Mouse (Mus musculus): ENCODE data around the gene N4bp2l1. TPM values are rescaled to one million over a fixed set of nuclear protein-coding genes. Genes with fewer than 3 reads are reported as not detected.

Gene N4bp2l1
- polyA plus RNA-seq, 1 experiment from 2014 or later = 3.9 TPM

- Histone ChIP-seq H3K36me3 (ENCODE audit: control insufficient read depth, insufficient read depth, low read length) (no peaks in the 10 kb centered on the region), H3K27ac (ENCODE audit: low read depth, low read length) (no peak overlapping the region), H3K9me3 (ENCODE audit: control insufficient read depth, low read length) (no peaks in the 10 kb centered on the region), H3K4me1 (replicated peaks; ENCODE audit: control insufficient read depth, insufficient read depth, low read length) (no peaks in the 10 kb centered on the region), H3K9ac (ENCODE audit: low read depth, low read length) (no peak overlapping the region), H3K4me2 (replicated peaks; ENCODE audit: low read depth, low read length) (no peak overlapping the region), H3K27me3 (ENCODE audit: control insufficient read depth, insufficient read depth, low read length) (no peaks in the 10 kb centered on the region), H3K4me3 (ENCODE audit: low read depth, low read length) (no peak overlapping the region)
- ATAC-seq (ENCODE audit: low FRiP score) (no peak), DNase-seq (ENCODE audit: low spot score) (no peak)
- WGBS = 92% methylated on average over 6 of the region's 6 CpGs
Observed at GRCm38 (mm10) chr5:150578613-150579171, 18.3 kb downstream of the N4bp2l1 start.

GRCm38 (mm10) chr5:150576832-150577231 lies 20.2 kb downstream of the N4bp2l1 start:
- Histone ChIP-seq H3K27me3 (ENCODE audit: control insufficient read depth, insufficient read depth, low read length) (no peaks in the 10 kb centered on the region), H3K4me2 (replicated peaks; ENCODE audit: low read depth, low read length) (no peak overlapping the region), H3K9me3 (ENCODE audit: control insufficient read depth, low read length) (no peaks in the 10 kb centered on the region), H3K27ac (ENCODE audit: low read depth, low read length) (no peak overlapping the region), H3K36me3 (ENCODE audit: control insufficient read depth, insufficient read depth, low read length) (no peaks in the 10 kb centered on the region), H3K9ac (ENCODE audit: low read depth, low read length) (no peak overlapping the region), H3K4me3 (ENCODE audit: low read depth, low read length) (no peak overlapping the region), H3K4me1 (replicated peaks; ENCODE audit: control insufficient read depth, insufficient read depth, low read length) (no peaks in the 10 kb centered on the region)
- no peak for ATAC-seq (ENCODE audit: low FRiP score)
- DNase-seq (ENCODE audit: low spot score) = no peak
- WGBS = 86% methylated on average over 11 of the region's 11 CpGs

GRCm38 (mm10) chr5:150574885-150575284 lies 22.1 kb downstream of the N4bp2l1 start:
- Histone ChIP-seq H3K4me2 (replicated peaks; ENCODE audit: low read depth, low read length) (no peak overlapping the region), H3K4me1 (replicated peaks; ENCODE audit: control insufficient read depth, insufficient read depth, low read length) (no peaks in the 10 kb centered on the region), H3K27me3 (ENCODE audit: control insufficient read depth, insufficient read depth, low read length) (no peaks in the 10 kb centered on the region), H3K36me3 (ENCODE audit: control insufficient read depth, insufficient read depth, low read length) (0 out of 2 replicates have a peak, but pooled peaks cover 2% of the 10 kb centered on the region), H3K4me3 (ENCODE audit: low read depth, low read length) (no peak overlapping the region), H3K9me3 (ENCODE audit: control insufficient read depth, low read length) (no peaks in the 10 kb centered on the region), H3K27ac (ENCODE audit: low read depth, low read length) (no peak overlapping the region), H3K9ac (ENCODE audit: low read depth, low read length) (no peak overlapping the region)
- 84% methylated on average over 5 of the region's 5 CpGs for WGBS
- DNase-seq (ENCODE audit: low spot score) = no peak
- no peak for ATAC-seq (ENCODE audit: low FRiP score)

GRCm38 (mm10) chr5:150574403-150574802 lies 22.6 kb downstream of the N4bp2l1 start:
- Histone ChIP-seq H3K4me2 (replicated peaks; ENCODE audit: low read depth, low read length) (no peak overlapping the region), H3K27ac (ENCODE audit: low read depth, low read length) (no peak overlapping the region), H3K4me1 (replicated peaks; ENCODE audit: control insufficient read depth, insufficient read depth, low read length) (no peaks in the 10 kb centered on the region), H3K36me3 (ENCODE audit: control insufficient read depth, insufficient read depth, low read length) (0 out of 2 replicates have a peak, but pooled peaks cover 2% of the 10 kb centered on the region), H3K4me3 (ENCODE audit: low read depth, low read length) (no peak overlapping the region), H3K27me3 (ENCODE audit: control insufficient read depth, insufficient read depth, low read length) (no peaks in the 10 kb centered on the region), H3K9ac (ENCODE audit: low read depth, low read length) (no peak overlapping the region), H3K9me3 (ENCODE audit: control insufficient read depth, low read length) (no peaks in the 10 kb centered on the region)
- DNase-seq (ENCODE audit: low spot score) = no peak
- 97% methylated on average over 3 of the region's 3 CpGs for WGBS
- no peak for ATAC-seq (ENCODE audit: low FRiP score)

GRCm38 (mm10) chr5:150570496-150571219 lies 26.3 kb downstream of the N4bp2l1 start:
- no peak for DNase-seq (ENCODE audit: low spot score)
- Histone ChIP-seq H3K36me3 (ENCODE audit: control insufficient read depth, insufficient read depth, low read length) (0 out of 2 replicates have a peak, but pooled peaks cover 2% of the 10 kb centered on the region), H3K9me3 (ENCODE audit: control insufficient read depth, low read length) (no peaks in the 10 kb centered on the region), H3K4me1 (replicated peaks; ENCODE audit: control insufficient read depth, insufficient read depth, low read length) (no peaks in the 10 kb centered on the region), H3K4me3 (ENCODE audit: low read depth, low read length) (no peak overlapping the region), H3K27me3 (ENCODE audit: control insufficient read depth, insufficient read depth, low read length) (no peaks in the 10 kb centered on the region), H3K27ac (ENCODE audit: low read depth, low read length) (no peak overlapping the region), H3K9ac (ENCODE audit: low read depth, low read length) (no peak overlapping the region), H3K4me2 (replicated peaks; ENCODE audit: low read depth, low read length) (no peak overlapping the region)
- 94% methylated on average over 11 of the region's 11 CpGs for WGBS
- ATAC-seq (ENCODE audit: low FRiP score) = no peak

GRCm38 (mm10) chr5:150566971-150567370 lies 30.0 kb downstream of the N4bp2l1 start:
- Histone ChIP-seq H3K4me3 (ENCODE audit: low read depth, low read length) (no peak overlapping the region), H3K27me3 (ENCODE audit: control insufficient read depth, insufficient read depth, low read length) (no peaks in the 10 kb centered on the region), H3K4me1 (replicated peaks; ENCODE audit: control insufficient read depth, insufficient read depth, low read length) (no peaks in the 10 kb centered on the region), H3K4me2 (replicated peaks; ENCODE audit: low read depth, low read length) (no peak overlapping the region), H3K36me3 (ENCODE audit: control insufficient read depth, insufficient read depth, low read length) (0 out of 2 replicates have a peak, but pooled peaks cover 2% of the 10 kb centered on the region), H3K27ac (ENCODE audit: low read depth, low read length) (no peak overlapping the region), H3K9ac (ENCODE audit: low read depth, low read length) (no peak overlapping the region), H3K9me3 (ENCODE audit: control insufficient read depth, low read length) (no peaks in the 10 kb centered on the region)
- 94% methylated on average over 5 of the region's 5 CpGs for WGBS
- no peak for DNase-seq (ENCODE audit: low spot score)
- ATAC-seq (ENCODE audit: low FRiP score) = no peak

GRCm38 (mm10) chr5:150566226-150566625 lies 30.8 kb downstream of the N4bp2l1 start:
- no peaks in the 10 kb centered on the region for H3K9me3 ChIP-seq (ENCODE audit: control insufficient read depth, low read length)

GRCm38 (mm10) chr5:150564426-150564825 lies 32.6 kb downstream of the N4bp2l1 start:
- WGBS = 96% methylated on average over 6 of the region's 6 CpGs
- H3K36me3 ChIP-seq (ENCODE audit: control insufficient read depth, insufficient read depth, low read length) = no peaks in the 10 kb centered on the region

More at GRCm38 (mm10) chr5:150566226-150566625, 30.8 kb downstream of the N4bp2l1 start:
- DNase-seq (ENCODE audit: low spot score) (no peak), ATAC-seq (ENCODE audit: low FRiP score) (no peak)
- H3K9ac ChIP-seq (ENCODE audit: low read depth, low read length) = no peak overlapping the region
- H3K4me3 ChIP-seq (ENCODE audit: low read depth, low read length) = no peak overlapping the region
- WGBS = 62% methylated on average over 3 of the region's 3 CpGs
- H3K4me1 ChIP-seq (replicated peaks; ENCODE audit: control insufficient read depth, insufficient read depth, low read length) = no peaks in the 10 kb centered on the region
- no peaks in the 10 kb centered on the region for H3K27me3 ChIP-seq (ENCODE audit: control insufficient read depth, insufficient read depth, low read length)
- H3K27ac ChIP-seq (ENCODE audit: low read depth, low read length) = no peak overlapping the region
- H3K36me3 ChIP-seq (ENCODE audit: control insufficient read depth, insufficient read depth, low read length) = 0 out of 2 replicates have a peak, but pooled peaks cover 2% of the 10 kb centered on the region
- no peak overlapping the region for H3K4me2 ChIP-seq (replicated peaks; ENCODE audit: low read depth, low read length)

GRCm38 (mm10) chr5:150561783-150562182 lies 35.2 kb downstream of the N4bp2l1 start:
- Histone ChIP-seq H3K4me1 (replicated peaks; ENCODE audit: control insufficient read depth, insufficient read depth, low read length) (no peaks in the 10 kb centered on the region), H3K4me2 (replicated peaks; ENCODE audit: low read depth, low read length) (no peak overlapping the region), H3K9ac (ENCODE audit: low read depth, low read length) (no peak overlapping the region), H3K27me3 (ENCODE audit: control insufficient read depth, insufficient read depth, low read length) (no peaks in the 10 kb centered on the region), H3K4me3 (ENCODE audit: low read depth, low read length) (no peak overlapping the region), H3K9me3 (ENCODE audit: control insufficient read depth, low read length) (no peaks in the 10 kb centered on the region), H3K36me3 (ENCODE audit: control insufficient read depth, insufficient read depth, low read length) (no peaks in the 10 kb centered on the region), H3K27ac (ENCODE audit: low read depth, low read length) (no peak overlapping the region)
- 92% methylated on average over 5 of the region's 5 CpGs for WGBS
- ATAC-seq (ENCODE audit: low FRiP score) (no peak), DNase-seq (ENCODE audit: low spot score) (no peak)

More at GRCm38 (mm10) chr5:150564426-150564825, 32.6 kb downstream of the N4bp2l1 start:
- Histone ChIP-seq H3K9ac (ENCODE audit: low read depth, low read length) (no peak overlapping the region), H3K27me3 (ENCODE audit: control insufficient read depth, insufficient read depth, low read length) (no peaks in the 10 kb centered on the region), H3K4me1 (replicated peaks; ENCODE audit: control insufficient read depth, insufficient read depth, low read length) (no peaks in the 10 kb centered on the region), H3K4me2 (replicated peaks; ENCODE audit: low read depth, low read length) (no peak overlapping the region), H3K4me3 (ENCODE audit: low read depth, low read length) (no peak overlapping the region), H3K9me3 (ENCODE audit: control insufficient read depth, low read length) (no peaks in the 10 kb centered on the region), H3K27ac (ENCODE audit: low read depth, low read length) (no peak overlapping the region)
- ATAC-seq (ENCODE audit: low FRiP score) = no peak
- no peak for DNase-seq (ENCODE audit: low spot score)

Data from hindbrain, embryonic 11.5 days (tissue).